28 mouse cellular contexts compared by ENCODE assay signal in genomic region chr5:123198523-123198922, GRCm38 (mm10). TPM values are rescaled to one million over a fixed set of nuclear protein-coding genes. Genes with fewer than 3 reads are reported as not detected.
"Had no signal": no experiment of that assay in that cellular context is flagged by ENCODE, and none has a peak within 500 bp of the region (broad histone marks: within the 10 kb centered on the region; RNA-seq: fewer than 3 reads in every experiment).

No protein-coding gene starts in this region.

- H3K4me1 ChIP-seq: limb, embryonic 10.5 days; limb, embryonic 13.5 days; midbrain, embryonic 10.5 days; midbrain, embryonic 15.5 days; neural tube, embryonic 13.5 days had no signal

- DNase-seq: kidney, adult 2 months; kidney, postnatal 25 days; layer of hippocampus, adult 9-11 months; lung, embryonic 14.5 days; retina, postnatal 1 day; right cerebral cortex, postnatal 25 days; spleen, adult 18-20 months; thymus, postnatal 25 days had no signal

- H3K36me3 ChIP-seq: limb, embryonic 10.5 days; limb, embryonic 13.5 days; midbrain, embryonic 10.5 days; midbrain, embryonic 15.5 days; neural tube, embryonic 13.5 days had no signal

- ATAC-seq: intestine, postnatal 0 days; lung, postnatal 0 days; midbrain, embryonic 15.5 days had no signal

- H3K27me3 ChIP-seq: limb, embryonic 13.5 days; midbrain, embryonic 15.5 days; neural tube, embryonic 13.5 days had no signal

- H3K9me3 ChIP-seq: limb, embryonic 10.5 days; limb, embryonic 13.5 days; megakaryocyte, embryonic 14.5 days; midbrain, embryonic 10.5 days; midbrain, embryonic 15.5 days; neural tube, embryonic 13.5 days had no signal

- H3K4me2 ChIP-seq: limb, embryonic 13.5 days; lung, embryonic 14.5 days; midbrain, embryonic 15.5 days; neural tube, embryonic 13.5 days had no signal

- H3K27ac ChIP-seq: kidney, postnatal 0 days; layer of hippocampus, adult 2 months; limb, embryonic 10.5 days; limb, embryonic 13.5 days; liver, embryonic 14.5 days; macrophage; midbrain, embryonic 10.5 days; midbrain, embryonic 15.5 days; neural tube, embryonic 13.5 days; stomach, postnatal 0 days had no signal

- H3K4me3 ChIP-seq: layer of hippocampus, adult 2 months; limb, embryonic 10.5 days; limb, embryonic 13.5 days; megakaryocyte, embryonic 14.5 days; midbrain, embryonic 10.5 days; midbrain, embryonic 15.5 days; myocyte; neural tube, embryonic 13.5 days had no signal

- H3K9ac ChIP-seq: limb, embryonic 13.5 days; liver, embryonic 14.5 days; lung, embryonic 14.5 days; midbrain, embryonic 15.5 days; neural tube, embryonic 13.5 days had no signal

RNA-seq across cellular contexts. Expression of gene Hpd, which starts 16.0 kb away (rescaled TPM):
- total RNA-seq: layer of hippocampus, adult 2 months; layer of hippocampus, postnatal 25 days; left cerebral cortex, postnatal 25 days; neutrophil, adult 5-6 weeks had no signal
- polyA plus RNA-seq: kidney, embryonic 14.5 days; limb, embryonic 10.5 days; limb, embryonic 13.5 days; lung, embryonic 14.5 days; lung, postnatal 0 days; macrophage; midbrain, embryonic 10.5 days; midbrain, embryonic 15.5 days; myocyte; neural tube, embryonic 13.5 days; stomach, embryonic 14.5 days; thymus, postnatal 0 days had no signal
